Mouse (Mus musculus): ENCODE results near the gene Unc93b1.

The Unc93b1 gene

GRCm38 (mm10) chr19:3913692-3914091, 21.3 kb upstream of the Unc93b1 start:
- no peak for DNase-seq (ENCODE audit: low read depth)

GRCm38 (mm10) chr19:3914535-3914934, 20.5 kb upstream of the Unc93b1 start:
- no peak for DNase-seq (ENCODE audit: low read depth)

GRCm38 (mm10) chr19:3916727-3917126, 18.3 kb upstream of the Unc93b1 start:
- DNase-seq (ENCODE audit: low read depth), result no peak

GRCm38 (mm10) chr19:3919928-3920327, 15.1 kb upstream of the Unc93b1 start:
- no peak for DNase-seq (ENCODE audit: low read depth)

- no peak for DNase-seq (ENCODE audit: low read depth)
These were observed 12.2 kb upstream of the Unc93b1 start for GRCm38 (mm10) chr19:3922661-3923371.

DNA sequence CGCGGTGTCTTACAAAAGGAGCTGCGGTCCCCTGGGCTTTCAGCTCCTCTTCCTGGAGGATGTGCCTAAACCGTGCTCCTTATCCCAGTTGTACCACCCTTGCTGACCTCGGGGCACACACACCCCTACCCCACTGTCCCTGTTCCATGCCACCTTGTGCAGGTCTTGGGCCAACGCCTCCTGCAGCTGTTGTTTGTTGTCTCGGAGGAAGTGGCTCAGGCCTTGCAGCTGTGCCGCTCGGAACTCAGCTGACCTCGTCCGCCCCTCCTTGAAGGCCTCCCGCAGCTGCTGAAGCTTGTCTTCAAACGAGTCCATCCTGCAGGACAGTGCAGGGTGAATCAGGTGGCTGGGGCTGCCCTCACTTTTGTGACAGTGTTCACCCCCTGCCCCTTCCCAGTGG, 11.4 kb upstream of the Unc93b1 start:
- no peak for DNase-seq (ENCODE audit: low read depth)

DNA sequence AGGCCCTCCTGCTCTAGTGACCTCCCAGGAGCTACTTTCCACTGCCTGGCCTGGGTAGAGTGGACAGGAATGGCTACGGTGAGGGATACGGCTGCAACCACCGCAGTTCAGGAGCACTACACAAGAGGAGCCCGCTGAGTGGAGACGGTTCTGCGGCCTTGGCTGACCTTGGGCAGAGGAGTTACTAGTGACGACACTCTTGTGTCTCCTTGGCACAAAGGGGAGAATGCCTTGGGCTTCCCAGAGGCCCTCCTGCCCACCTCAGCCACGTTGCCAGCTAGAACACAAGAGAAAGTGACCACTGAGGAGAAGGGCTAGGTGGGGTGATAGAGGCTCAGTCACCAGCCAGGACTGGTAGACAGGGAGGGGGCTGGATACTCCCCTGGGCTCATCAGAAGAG, 10.8 kb upstream of the Unc93b1 start:
- no peak for DNase-seq (ENCODE audit: low read depth)

GRCm38 (mm10) chr19:3924868-3925267, 10.1 kb upstream of the Unc93b1 start:
- DNase-seq (ENCODE audit: low read depth), result no peak

DNA sequence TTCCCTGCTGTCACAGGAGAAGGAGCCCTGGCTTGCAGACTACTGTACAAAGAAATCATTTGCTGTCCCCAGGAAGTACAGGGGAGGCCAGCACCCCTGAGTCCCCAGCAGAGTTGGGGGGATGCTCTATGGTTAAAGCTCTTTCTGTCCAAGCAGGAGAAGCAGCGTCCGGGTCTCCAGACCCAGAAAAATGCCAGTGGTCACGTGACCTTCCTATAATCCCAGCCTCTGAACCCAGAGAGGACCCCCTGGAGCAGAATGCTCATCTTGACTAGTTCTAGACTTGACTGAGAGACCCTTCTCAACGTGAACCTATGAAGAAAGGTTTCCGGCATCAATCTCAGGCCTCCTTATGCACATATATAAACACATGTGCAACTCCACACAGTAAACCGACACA, 9.1 kb upstream of the Unc93b1 start:
- DNase-seq (ENCODE audit: low read depth), result no peak

DNA sequence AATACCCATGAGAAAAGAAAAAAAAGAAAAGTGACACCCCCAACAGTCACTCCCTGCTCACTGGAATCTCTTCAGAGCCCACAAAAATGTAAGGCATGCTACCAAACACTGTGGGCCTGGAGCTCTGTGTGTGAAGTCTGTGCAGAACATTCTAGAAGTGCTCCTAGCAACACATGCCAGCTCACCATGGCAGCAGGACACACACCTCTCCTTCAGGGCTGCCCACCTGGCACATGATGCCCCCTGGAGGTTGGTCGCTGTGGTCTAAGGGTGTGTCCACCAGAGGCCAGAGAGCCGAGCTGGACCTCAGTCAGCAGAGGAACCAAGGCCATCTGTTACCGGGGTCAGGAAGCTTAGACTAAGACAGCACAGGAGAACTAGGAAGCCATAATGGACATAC, 8.7 kb upstream of the Unc93b1 start:
- DNase-seq (ENCODE audit: low read depth), result no peak

GRCm38 (mm10) chr19:3926685-3927084, 8.3 kb upstream of the Unc93b1 start:
- no peak for DNase-seq (ENCODE audit: low read depth)

GRCm38 (mm10) chr19:3927989-3928388, 7.0 kb upstream of the Unc93b1 start:
- no peak for DNase-seq (ENCODE audit: low read depth)

GRCm38 (mm10) chr19:3928779-3929178, 6.2 kb upstream of the Unc93b1 start:
- DNase-seq (ENCODE audit: low read depth), result no peak

DNA sequence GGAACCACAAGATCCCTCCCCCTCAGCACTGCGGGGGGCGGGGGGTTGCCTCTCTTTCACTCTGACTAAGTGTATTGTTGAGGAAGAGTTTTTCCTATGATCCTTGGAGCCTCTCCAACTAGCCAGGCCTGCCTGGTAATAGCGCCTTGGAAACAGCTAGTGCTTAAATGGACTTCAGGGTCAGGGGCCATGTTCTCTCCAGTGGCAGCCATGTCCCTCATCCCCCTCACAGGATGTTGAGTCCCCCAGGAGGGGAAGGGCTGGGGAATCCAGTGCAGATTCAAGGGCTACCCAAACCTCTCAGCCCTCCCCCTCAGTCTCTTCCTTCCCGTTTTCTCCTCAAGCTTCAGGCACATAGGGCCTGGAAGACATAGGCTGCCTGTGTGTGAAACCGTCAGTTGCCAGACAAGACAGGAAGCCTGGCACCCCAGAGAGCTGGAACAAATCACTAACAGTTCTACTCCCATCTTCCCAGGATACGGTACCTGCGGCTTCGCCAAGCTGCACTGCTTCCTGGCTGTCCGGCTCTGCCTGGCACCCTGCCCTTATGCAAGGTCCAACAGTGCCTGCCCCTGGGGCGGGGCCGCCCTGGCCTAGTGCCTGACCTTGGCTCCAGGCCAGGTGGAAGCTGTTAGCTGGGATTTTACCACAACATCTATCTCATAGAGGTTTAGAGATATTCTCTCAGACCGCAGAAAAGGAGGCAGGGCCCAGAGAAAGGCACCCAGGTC, 5.6 kb upstream of the Unc93b1 start, which contains the start of gene Aldh3b1:
Gene Aldh3b1, minus strand, starts transcription at position 598 of the 731 bp plus-strand sequence.
- no peak for DNase-seq (ENCODE audit: low read depth)

GRCm38 (mm10) chr19:3930262-3931057, 4.5 kb upstream of the Unc93b1 start:
- no peak for DNase-seq (ENCODE audit: low read depth)

DNA sequence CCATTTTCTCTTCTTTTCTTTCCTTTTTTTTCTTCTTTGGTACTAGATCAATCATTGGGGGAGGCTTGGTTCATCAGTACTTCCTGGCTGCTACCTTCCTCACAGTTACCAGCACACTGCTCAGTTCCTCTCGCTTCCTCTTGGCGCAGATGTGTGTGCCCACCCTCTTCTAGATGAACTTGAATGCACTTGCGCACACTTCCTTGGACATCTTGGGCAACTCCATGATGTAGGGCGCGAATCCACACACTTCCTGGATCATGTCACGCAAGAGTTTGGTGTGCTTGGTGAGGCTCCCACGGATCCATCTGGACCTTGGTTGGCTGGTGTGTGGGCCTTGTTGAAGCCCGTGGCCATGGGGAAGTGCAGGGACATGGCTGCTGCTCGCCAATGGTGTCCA, 3.3 kb upstream of the Unc93b1 start:
- DNase-seq (ENCODE audit: low read depth), result no peak

- DNase-seq (ENCODE audit: low read depth), result peak; percentile 78
These were observed 1.2 kb downstream of the Unc93b1 start for GRCm38 (mm10) chr19:3935896-3936850.

DNA sequence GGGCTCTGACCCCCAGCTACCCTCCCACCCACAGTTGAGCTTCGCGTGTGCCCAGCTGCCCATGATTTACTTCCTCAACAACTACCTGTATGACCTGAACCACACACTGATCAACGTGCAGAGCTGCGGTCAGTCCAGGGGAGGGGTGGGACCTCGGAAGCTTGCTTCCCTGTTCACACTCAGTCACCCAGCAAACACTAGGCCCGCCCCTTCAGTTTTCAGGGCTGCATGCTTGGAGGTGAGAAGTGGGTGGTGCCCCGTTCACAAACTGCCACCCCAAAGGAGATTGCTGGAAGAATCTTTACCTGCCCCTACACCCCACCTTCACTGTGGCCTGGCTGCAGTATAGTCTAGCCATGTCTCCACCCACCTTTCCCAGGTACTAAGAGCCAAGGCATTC, 7.3 kb downstream of the Unc93b1 start:
- no peak for DNase-seq (ENCODE audit: low read depth)

DNA sequence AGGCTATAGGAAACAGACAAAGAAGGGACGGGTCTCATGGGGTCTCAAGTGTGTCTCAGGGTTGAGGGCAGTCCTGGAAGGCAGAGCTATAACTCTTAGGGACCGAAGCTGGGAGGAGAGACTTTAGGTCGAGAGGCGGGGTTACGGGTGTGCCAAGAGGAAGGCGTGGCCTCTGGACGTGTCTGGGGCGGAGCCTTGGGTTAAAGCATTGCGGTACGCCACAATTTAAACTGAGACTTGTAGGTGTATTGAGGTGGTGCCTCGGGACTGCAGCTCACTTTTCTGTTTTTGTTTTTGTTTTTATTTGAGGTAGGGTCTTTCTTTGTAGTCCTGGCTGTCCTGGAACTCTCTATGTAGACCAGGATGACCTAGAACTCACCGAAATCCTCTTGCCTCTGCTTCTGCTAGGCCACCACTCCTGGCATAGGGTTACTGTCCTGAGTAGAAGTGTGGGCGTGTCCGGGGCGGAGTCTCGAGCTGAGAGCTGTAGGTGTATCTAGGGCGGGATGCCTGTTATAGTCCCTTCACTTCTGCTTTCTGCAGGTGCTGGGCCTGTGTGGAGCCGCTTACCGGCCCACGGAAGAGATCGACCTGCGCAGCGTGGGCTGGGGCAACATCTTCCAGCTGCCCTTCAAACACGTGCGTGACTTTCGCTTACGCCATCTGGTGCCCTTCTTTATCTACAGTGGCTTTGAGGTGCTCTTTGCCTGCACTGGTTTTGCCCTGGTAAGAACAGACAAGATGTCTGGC, 8.2 kb downstream of the Unc93b1 start:
- peak; percentile 85 for DNase-seq (ENCODE audit: low read depth)

GRCm38 (mm10) chr19:3945872-3946564, 11.0 kb downstream of the Unc93b1 start:
- DNase-seq (ENCODE audit: low read depth), result peak; percentile 81

Measured in induced T-regulatory cell, adult 2 months (primary cell).